Comparison of ENCODE assay signal across 9 mouse cellular contexts in the genomic region with DNA sequence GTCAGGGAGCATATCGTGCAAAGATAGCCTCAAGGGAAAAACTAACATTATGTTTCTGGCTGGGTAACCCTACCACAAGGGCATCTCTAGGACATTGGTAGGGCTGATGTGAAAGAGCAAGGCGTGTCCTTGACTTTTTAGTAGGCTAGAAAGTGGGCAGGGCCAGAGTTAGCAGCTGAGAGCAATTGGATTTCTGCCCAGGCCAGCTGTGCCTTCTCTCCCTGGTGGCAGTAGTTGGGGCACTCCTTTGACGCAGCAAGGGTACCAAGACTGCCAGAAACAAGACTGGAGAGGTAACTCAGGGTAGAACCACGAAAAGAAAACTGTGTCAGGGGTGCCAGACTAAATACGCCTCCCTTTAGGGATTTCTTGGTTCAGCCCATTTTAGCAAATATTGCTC.
DNase-seq lines count a peak whose midpoint lies in the region; ATAC-seq and TF ChIP-seq lines count a peak whose summit lies in the region.
"Had no signal": no experiment of that assay in that cellular context is flagged by ENCODE, and none has a peak within 500 bp of the region (broad histone marks: within the 10 kb centered on the region; RNA-seq: fewer than 3 reads in every experiment).

No protein-coding gene starts in this region.

- no peaks in the 10 kb centered on the region for H3K4me1 ChIP-seq in heart, embryonic 11.5 days (ENCODE audit: control insufficient read depth, insufficient read depth, low read length)
- H3K4me1 ChIP-seq in limb, embryonic 14.5 days (ENCODE audit: control insufficient read depth, insufficient read depth, low read length): peaks cover 8% of the 10 kb centered on the region
- no peaks in the 10 kb centered on the region for H3K4me1 ChIP-seq in midbrain, embryonic 14.5 days (ENCODE audit: control insufficient read depth, insufficient read depth, low read length)
- H3K4me1 ChIP-seq: intestine, embryonic 15.5 days had no signal

- no peak for ATAC-seq in heart, embryonic 11.5 days (replicated peaks; ENCODE audit: insufficient number of reproducible peaks, low FRiP score, low TSS enrichment)
- ATAC-seq in limb, embryonic 14.5 days (ENCODE audit: low FRiP score, low read depth): peak; percentile 50; the same call in 1 of the 2 replicates
- ATAC-seq in midbrain, embryonic 14.5 days (ENCODE audit: low FRiP score, low TSS enrichment): no peak
- ATAC-seq: intestine, embryonic 15.5 days had no signal

- no peaks in the 10 kb centered on the region for H3K9me3 ChIP-seq in heart, embryonic 11.5 days (replicated peaks; ENCODE audit: control insufficient read depth, low read length)
- H3K9me3 ChIP-seq in limb, embryonic 14.5 days (ENCODE audit: control insufficient read depth, low read length): no peaks in the 10 kb centered on the region
- H3K9me3 ChIP-seq in midbrain, embryonic 14.5 days (ENCODE audit: control insufficient read depth, low read length): no peaks in the 10 kb centered on the region
- H3K9me3 ChIP-seq: intestine, embryonic 15.5 days had no signal

- H3K4me2 ChIP-seq in heart, embryonic 11.5 days: no peak overlapping the region
- no peak overlapping the region for H3K4me2 ChIP-seq in limb, embryonic 14.5 days (replicated peaks; ENCODE audit: low read depth, low read length, severe bottlenecking)
- no peak overlapping the region for H3K4me2 ChIP-seq in midbrain, embryonic 14.5 days (ENCODE audit: low read length)
- H3K4me2 ChIP-seq: intestine, embryonic 15.5 days had no signal

- peak; percentile 62 to 74 for DNase-seq in heart, adult 18-20 months
- peak; percentile 83 for DNase-seq in adrenal gland, adult 2 months
- peak; percentile 55 for DNase-seq in heart, adult 8-10 months (ENCODE audit: low spot score)
- peak; percentile 56 for DNase-seq in limb, embryonic 14.5 days (ENCODE audit: low spot score)
- DNase-seq in midbrain, embryonic 14.5 days: no peak
- no peak for DNase-seq in left cerebral cortex, postnatal 14 days (ENCODE audit: low spot score in 2 of 2)
- DNase-seq in c-Kit-positive CD71-positive TER-119-positive erythroid progenitor cells, embryonic 14.5 days (ENCODE audit: low spot score): no peak

- H3K27me3 ChIP-seq in heart, embryonic 11.5 days (ENCODE audit: control insufficient read depth, insufficient read depth, low read length): no peaks in the 10 kb centered on the region
- no peaks in the 10 kb centered on the region for H3K27me3 ChIP-seq in limb, embryonic 14.5 days (ENCODE audit: control insufficient read depth, insufficient read depth, low read length)
- no peaks in the 10 kb centered on the region for H3K27me3 ChIP-seq in midbrain, embryonic 14.5 days (ENCODE audit: control insufficient read depth, insufficient read depth, low read length)
- H3K27me3 ChIP-seq: intestine, embryonic 15.5 days had no signal

- no peak overlapping the region for H3K4me3 ChIP-seq in heart, embryonic 11.5 days (ENCODE audit: low read depth, low read length)
- H3K4me3 ChIP-seq in limb, embryonic 14.5 days (replicated peaks; ENCODE audit: low read length): no peak overlapping the region
- no peak overlapping the region for H3K4me3 ChIP-seq in midbrain, embryonic 14.5 days (replicated peaks; ENCODE audit: low read depth, low read length)
- H3K4me3 ChIP-seq: intestine, embryonic 15.5 days had no signal

- no peak for TF ChIP-seq POLR2A in limb, embryonic 14.5 days (IDR thresholded peaks at IDR 0.05; ENCODE audit: borderline replicate concordance, extremely low read depth, insufficient read depth, insufficient read length)

- no peak overlapping the region for H3K27ac ChIP-seq in heart, embryonic 11.5 days (ENCODE audit: low read depth, low read length)
- no peak overlapping the region for H3K27ac ChIP-seq in limb, embryonic 14.5 days (replicated peaks; ENCODE audit: low read depth, low read length)
- no peak overlapping the region for H3K27ac ChIP-seq in midbrain, embryonic 14.5 days (replicated peaks; ENCODE audit: low read depth, low read length)
- H3K27ac ChIP-seq: intestine, embryonic 15.5 days had no signal

- no peak overlapping the region for H3K9ac ChIP-seq in heart, embryonic 11.5 days (ENCODE audit: low read depth, low read length)
- no peak overlapping the region for H3K9ac ChIP-seq in limb, embryonic 14.5 days (ENCODE audit: low read depth, low read length, severe bottlenecking)
- H3K9ac ChIP-seq in midbrain, embryonic 14.5 days (replicated peaks; ENCODE audit: low read length): no peak overlapping the region
- H3K9ac ChIP-seq: intestine, embryonic 15.5 days had no signal

- intact Hi-C loops in left cerebral cortex, postnatal 14 days (cut with DNase I): no loop called here

- WGBS in heart, embryonic 11.5 days (ENCODE audit: insufficient replicate concordance): 66% methylated on average over 5 of the region's 5 CpGs
- WGBS in limb, embryonic 14.5 days: 38% methylated on average over 5 of the region's 5 CpGs
- WGBS in midbrain, embryonic 14.5 days: 73% methylated on average over 5 of the region's 5 CpGs

- H3K36me3 ChIP-seq in heart, embryonic 11.5 days (ENCODE audit: control insufficient read depth, insufficient read depth, low read length): no peaks in the 10 kb centered on the region
- no peaks in the 10 kb centered on the region for H3K36me3 ChIP-seq in limb, embryonic 14.5 days (ENCODE audit: control insufficient read depth, insufficient read depth, low read length)
- H3K36me3 ChIP-seq in midbrain, embryonic 14.5 days (ENCODE audit: control insufficient read depth, insufficient read depth, low read length): no peaks in the 10 kb centered on the region
- H3K36me3 ChIP-seq: intestine, embryonic 15.5 days had no signal

Comparison
In these comparisons a context has a peak if more than half of its experiments do, and no peak if none do; other contexts are left out.
1. DNase-seq: peak in heart, adult 18-20 months (2 of 2), adrenal gland, adult 2 months (single experiment), heart, adult 8-10 months (single experiment) and limb, embryonic 14.5 days (single experiment); none in midbrain, embryonic 14.5 days (single experiment), left cerebral cortex, postnatal 14 days (0 of 2) and c-Kit-positive CD71-positive TER-119-positive erythroid progenitor cells, embryonic 14.5 days (single experiment).